Mouse (Mus musculus) G1E (cell line): ENCODE data around the gene Dnm1. TPM values are rescaled to one million over a fixed set of nuclear protein-coding genes. Genes with fewer than 3 reads are reported as not detected.

Experiments
- ATAC-seq: 2 replicates; pipeline ENCODE4 v1.8.0; 2016; ENCODE audit warnings: mild to moderate bottlenecking; ENCODE audit not compliant: insufficient number of reproducible peaks, poor library complexity, low FRiP score, severe bottlenecking; ENCODE audit errors: extremely low read depth
- DNase-seq: peaks from one replicate; pipeline ENCODE4 v3.0.0; 2012; ENCODE audit warnings: low spot score
- H3K27me3 ChIP-seq: 2 replicates; pipeline ENCODE4 v1.6.1; 2012; ENCODE audit warnings: mild to moderate bottlenecking, low read length, inconsistent platforms; ENCODE audit not compliant: insufficient read depth
- H3K36me3 ChIP-seq: replicated peaks from 2 replicates; pipeline ENCODE3; 2012; ENCODE audit warnings: mild to moderate bottlenecking, inconsistent platforms
- H3K4me1 ChIP-seq: 2 replicates; pipeline ENCODE4 v1.6.1; 2012; ENCODE audit warnings: low read depth, low read length, inconsistent platforms, mixed read lengths; ENCODE audit not compliant: insufficient read depth
- H3K4me3 ChIP-seq: 2 replicates; pipeline ENCODE4 v1.5.1; 2012; ENCODE audit warnings: low read depth, mild to moderate bottlenecking, inconsistent platforms, low read length, moderate library complexity, mixed read lengths
- H3K9me3 ChIP-seq: replicated peaks from 2 replicates; pipeline ENCODE4 v1.6.1; 2012; ENCODE audit warnings: inconsistent platforms
- CTCF ChIP-seq: IDR thresholded peaks from 2 replicates; pipeline ENCODE4 v1.5.1; 2012; ENCODE audit warnings: low read depth, low read length, inconsistent platforms, mixed read lengths
- GATA1 ChIP-seq: IDR thresholded peaks from 2 replicates; pipeline ENCODE4 v1.6.1; 2012; ENCODE audit warnings: borderline replicate concordance, low read length, inconsistent platforms, mixed read lengths
- GATA2 ChIP-seq: IDR thresholded peaks from 2 replicates; pipeline ENCODE4 v1.6.1; 2012; ENCODE audit warnings: low read depth, low read length, inconsistent platforms, borderline replicate concordance
- POLR2AphosphoS5 ChIP-seq: IDR thresholded peaks from 2 replicates; pipeline ENCODE4 v1.6.1; 2012; ENCODE audit warnings: low read depth, low read length, inconsistent platforms; ENCODE audit not compliant: insufficient replicate concordance
- TAL1 ChIP-seq: conservative IDR thresholded peaks from 2 replicates; pipeline ENCODE4 v1.6.1; 2012; ENCODE audit warnings: low read depth, low read length, inconsistent platforms, mixed read lengths
- polyA plus RNA-seq: library from polyadenylated mRNA; stranded (reverse); fragments of >175 nt; gene quantifications from 2 replicates; pipeline ENCODE4 v1.2.3, GENCODE M21; 2012
- total RNA-seq, 2 experiments: library from RNA; stranded (forward) in 1 of 2; stranded (reverse) in 1 of 2; fragments of 200-1000 nt in 1 of 2; fragments of >200 nt in 1 of 2; fragmentation: Nextera tagmentation in 1 of 2; gene quantifications; 2 replicates each; pipeline ENCODE4 v1.2.3; 2014 to 2017

Gene Dnm1
- total and polyA plus RNA-seq, 3 experiments = 0.05 to 0.14 TPM; not detected in 1

DNA sequence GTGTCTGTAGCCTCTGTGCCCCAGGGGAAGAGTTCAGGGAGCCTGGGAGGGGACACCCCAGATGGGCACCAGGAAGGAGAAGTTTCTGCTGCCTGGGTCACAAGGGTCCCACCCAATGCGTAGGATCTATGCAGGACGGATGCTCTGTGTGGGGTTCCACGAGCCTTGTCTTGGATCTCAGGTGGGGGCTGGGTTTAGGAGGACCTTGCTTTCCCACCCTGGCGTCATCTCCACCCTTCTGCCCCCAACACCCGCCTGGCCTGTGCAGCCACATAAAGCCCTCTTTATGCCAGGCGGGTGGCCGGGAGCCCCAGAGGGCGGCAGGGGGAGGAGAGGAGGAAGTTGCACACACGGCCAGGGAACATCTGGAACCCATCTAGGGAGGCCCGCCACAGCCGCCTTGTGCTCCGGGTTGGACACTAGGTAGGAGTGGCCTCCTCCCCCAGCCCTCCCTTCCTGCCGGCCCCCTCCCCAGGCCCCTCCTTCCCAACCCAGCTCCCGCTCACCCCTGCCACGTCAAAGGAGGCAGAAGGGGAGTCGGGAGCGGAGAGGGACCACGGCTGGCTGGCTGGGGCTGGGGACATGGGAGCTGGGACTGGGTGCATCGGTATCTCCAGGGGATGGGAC, 35.2 kb downstream of the Dnm1 start:
- Histone ChIP-seq H3K4me3 (no peak overlapping the region), H3K4me1 (peaks cover 8% of the 10 kb centered on the region), H3K27me3 (peaks cover 64% of the 10 kb centered on the region), H3K36me3 (no peaks in the 10 kb centered on the region), H3K9me3 (no peaks in the 10 kb centered on the region)
- TF ChIP-seq POLR2AphosphoS5 = no peak
- DNase-seq (no peak), ATAC-seq (no peak)

DNA sequence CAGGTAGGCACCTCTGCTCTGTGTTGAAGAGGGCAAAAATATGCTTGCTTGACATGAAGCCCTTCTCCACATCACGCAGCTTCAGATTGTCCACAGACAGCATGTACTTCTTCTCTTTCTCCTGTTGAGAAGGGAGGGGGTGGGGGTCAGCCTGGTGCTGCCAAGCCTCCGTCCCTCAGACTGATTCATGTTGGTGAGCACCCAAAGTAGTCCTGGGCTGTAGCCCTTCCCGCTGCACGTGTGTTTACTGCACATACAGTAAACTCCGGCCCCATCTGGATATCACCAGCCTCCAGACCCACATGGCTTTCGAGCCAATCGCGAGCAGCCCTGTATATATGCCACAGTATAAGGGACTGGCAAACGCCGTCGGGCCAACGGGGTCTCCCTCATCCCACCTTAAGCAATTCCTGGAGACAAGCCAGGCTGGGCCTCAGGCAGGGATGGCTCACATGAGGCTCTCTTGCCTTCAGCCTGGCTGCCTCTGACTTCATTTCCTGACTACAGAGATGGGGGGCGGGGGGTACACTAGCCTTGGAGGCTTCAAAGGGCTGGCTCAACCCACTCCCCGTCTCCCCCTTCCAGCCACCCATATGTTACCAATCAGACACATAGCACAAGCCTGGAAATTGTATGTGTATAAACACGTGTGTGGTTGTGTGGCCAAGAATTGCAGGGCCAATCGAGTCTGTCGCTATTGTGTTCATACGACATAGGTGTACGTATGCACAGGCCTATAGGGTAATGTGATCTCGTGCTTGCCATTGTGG, 36.1 kb downstream of the Dnm1 start:
- peaks cover 13% of the 10 kb centered on the region for H3K4me1 ChIP-seq

DNA sequence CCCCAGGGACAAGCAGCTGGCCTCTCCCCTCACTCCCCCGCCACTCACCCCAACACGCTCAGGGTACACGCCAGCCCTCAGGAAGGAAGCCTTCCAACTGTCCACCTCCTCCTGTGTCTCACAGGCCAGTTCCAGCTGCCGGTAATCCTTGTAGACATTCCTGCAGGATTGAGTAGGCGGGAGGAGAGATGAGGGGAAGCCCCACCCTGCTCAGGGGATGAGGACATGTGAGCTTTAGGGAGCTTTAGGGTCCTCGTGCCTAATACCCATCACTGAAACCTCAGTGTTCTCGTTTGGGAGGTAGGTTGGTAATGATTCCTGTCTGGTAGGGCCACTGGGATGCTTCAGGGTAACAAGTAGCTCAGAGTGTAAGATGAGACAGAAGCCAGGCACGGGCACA, 37.4 kb downstream of the Dnm1 start:
- peaks cover 67% of the 10 kb centered on the region for H3K27me3 ChIP-seq
- H3K4me3 ChIP-seq = no peak overlapping the region
- DNase-seq (no peak), ATAC-seq (no peak)
- H3K9me3 ChIP-seq = no peaks in the 10 kb centered on the region
- TF ChIP-seq POLR2AphosphoS5 (no peak), GATA2 (no peak), GATA1 (no peak), TAL1 (no peak), CTCF (no peak)
- H3K36me3 ChIP-seq = no peaks in the 10 kb centered on the region
- H3K4me1 ChIP-seq = peaks cover 25% of the 10 kb centered on the region

More for the DNA sequence above, 36.1 kb downstream of the Dnm1 start:
- no peak overlapping the region for H3K4me3 ChIP-seq
- no peak for ATAC-seq
- DNase-seq = no peak
- TF ChIP-seq POLR2AphosphoS5 (no peak), GATA2 (no peak), GATA1 (no peak), TAL1 (no peak), CTCF (no peak)
- H3K9me3 ChIP-seq = no peaks in the 10 kb centered on the region
- H3K27me3 ChIP-seq = peaks cover 66% of the 10 kb centered on the region
- no peaks in the 10 kb centered on the region for H3K36me3 ChIP-seq

DNA sequence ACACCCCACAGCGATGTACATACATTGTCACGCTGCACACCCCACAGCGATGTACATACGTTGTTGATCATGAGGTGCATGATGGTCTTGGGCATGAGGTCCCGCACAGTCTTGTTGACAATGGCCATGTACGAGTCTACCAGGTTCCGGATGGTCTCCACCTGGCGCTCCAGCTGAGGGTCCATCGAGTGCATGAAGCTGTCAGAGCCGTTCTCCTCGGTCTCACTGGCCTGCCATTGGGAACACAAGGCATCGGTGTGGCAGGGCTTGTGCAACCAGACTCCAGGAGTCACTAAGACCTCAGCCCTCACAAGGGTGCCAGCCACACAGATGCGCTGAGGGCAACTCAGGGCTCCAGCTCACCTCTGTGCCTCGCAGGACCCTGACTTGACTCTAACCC, 38.3 kb downstream of the Dnm1 start:
- Histone ChIP-seq H3K4me3 (no peak overlapping the region; the same call in 1 of the 2 replicates), H3K4me1 (peaks cover 25% of the 10 kb centered on the region), H3K9me3 (no peaks in the 10 kb centered on the region), H3K27me3 (peaks cover 64% of the 10 kb centered on the region), H3K36me3 (peaks cover 6% of the 10 kb centered on the region)
- ATAC-seq (no peak), DNase-seq (no peak)
- TF ChIP-seq CTCF (no peak), POLR2AphosphoS5 (no peak), TAL1 (no peak), GATA2 (no peak), GATA1 (no peak)

DNA sequence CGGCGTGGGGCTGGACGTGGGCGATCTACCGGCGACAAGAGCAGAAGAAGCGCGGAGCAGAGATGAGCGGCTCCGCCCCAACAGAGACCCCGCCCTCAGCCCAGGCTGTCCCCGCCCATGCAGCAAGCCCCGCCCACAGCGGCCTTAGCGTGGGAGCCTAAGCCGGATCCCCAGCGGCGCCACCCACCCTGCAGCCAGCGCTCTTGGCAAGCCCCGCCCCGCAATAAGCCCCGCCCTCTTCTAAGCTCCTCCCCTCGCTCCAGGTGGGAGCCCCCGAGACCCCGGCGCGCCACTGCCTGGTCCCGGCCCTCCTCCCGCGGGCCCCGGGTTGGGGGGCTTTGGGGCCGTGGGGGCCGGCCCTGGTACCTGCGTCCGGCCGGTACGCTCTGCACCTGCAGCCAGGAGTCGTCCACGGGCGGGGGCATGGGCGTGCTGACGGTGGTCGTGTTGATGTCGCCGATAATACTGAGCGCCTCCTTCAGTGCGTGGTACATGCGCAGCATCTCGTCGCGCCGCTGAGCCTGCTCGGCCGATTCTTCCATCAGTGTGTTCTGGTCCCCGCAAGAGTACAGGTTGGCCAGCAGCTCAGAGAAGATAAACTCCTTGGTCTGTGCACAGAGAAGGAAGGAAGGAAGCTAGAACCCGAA, 40.7 kb downstream of the Dnm1 start:
- ATAC-seq = no peak
- TF ChIP-seq GATA2 (no peak), GATA1 (no peak), CTCF (no peak), POLR2AphosphoS5 (no peak), TAL1 (no peak)
- H3K4me1 ChIP-seq = peaks cover 17% of the 10 kb centered on the region
- DNase-seq = peak; percentile 69
- peaks cover 29% of the 10 kb centered on the region for H3K36me3 ChIP-seq
- H3K9me3 ChIP-seq = no peaks in the 10 kb centered on the region
- H3K4me3 ChIP-seq = peak overlapping the region; percentile 65; the same call in 1 of the 2 replicates
- peaks cover 49% of the 10 kb centered on the region for H3K27me3 ChIP-seq

DNA sequence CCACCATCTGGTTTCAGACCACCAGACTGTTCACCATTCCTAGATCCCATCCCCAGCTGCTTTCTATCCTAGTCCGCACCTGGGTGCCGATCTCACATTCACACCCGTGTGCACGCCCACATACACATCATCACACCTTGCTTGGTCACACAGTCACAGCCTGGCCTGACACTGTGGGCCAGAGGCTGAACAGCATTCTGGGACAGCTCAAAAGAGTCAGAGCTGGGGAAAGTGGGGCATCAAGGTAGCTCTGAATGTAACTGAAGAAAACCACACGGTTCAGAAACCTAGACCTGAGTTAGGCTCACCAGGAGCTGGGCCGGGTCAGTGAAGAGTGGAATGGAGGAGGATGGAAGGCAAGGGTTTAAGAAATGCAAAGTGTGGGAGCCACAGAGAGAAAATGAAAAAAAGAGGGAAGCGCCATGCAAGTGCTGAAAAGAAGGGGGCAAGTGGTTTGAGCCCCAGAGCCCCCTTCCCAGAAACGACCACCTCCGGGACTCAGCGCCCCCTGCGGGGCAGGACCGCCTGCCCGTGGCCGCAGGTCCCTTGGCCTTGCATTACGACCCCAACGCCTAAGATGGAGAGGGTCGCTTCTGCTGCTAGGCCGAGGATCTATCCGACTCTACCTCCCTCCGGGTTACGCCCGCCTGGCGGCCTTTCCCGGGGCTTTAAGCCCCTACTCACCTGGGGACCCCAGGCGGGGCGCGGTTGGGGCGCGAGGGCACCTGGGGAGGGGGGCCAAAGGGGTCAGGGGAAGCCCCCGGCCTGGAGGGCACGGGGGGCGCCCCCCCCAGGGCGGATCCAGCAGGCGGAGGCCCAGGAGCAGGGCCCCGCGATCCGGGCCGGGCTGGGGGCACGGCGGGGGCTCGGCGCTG, 41.5 kb downstream of the Dnm1 start:
- no peak for ATAC-seq
- Histone ChIP-seq H3K27me3 (peaks cover 41% of the 10 kb centered on the region), H3K36me3 (peaks cover 37% of the 10 kb centered on the region), H3K9me3 (no peaks in the 10 kb centered on the region), H3K4me1 (peaks cover 17% of the 10 kb centered on the region), H3K4me3 (peak overlapping the region; percentile 65; the same call in 1 of the 2 replicates)
- TF ChIP-seq GATA1 = no peak
- TF ChIP-seq TAL1 = no peak
- TF ChIP-seq GATA2 = no peak
- no peak for TF ChIP-seq POLR2AphosphoS5
- no peak for TF ChIP-seq CTCF
- no peak for DNase-seq
